Mouse (Mus musculus) liver, embryonic 14.5 days (tissue): ENCODE results near the gene Map3k15. TPM values are rescaled to one million over a fixed set of nuclear protein-coding genes. Genes with fewer than 3 reads are reported as not detected.

Source experiments
- ATAC-seq: fragments of 200-750 bp; cut with Nextera tagmentation; 2 replicates; pipeline ENCODE4 v1.8.0; 2017; ENCODE audit warnings: moderate number of reproducible peaks, mild to moderate bottlenecking, moderate library complexity; ENCODE audit not compliant: insufficient read depth
- DNase-seq, 3 experiments: peaks; one replicate each; pipeline ENCODE4 v3.0.0-alpha.2; 2012 to 2013; ENCODE audit warnings: low read depth in 3 of 3, low spot score in 3 of 3
- H3K27ac ChIP-seq: fragments of 300-500 bp; sonication (generic); 2 replicates; pipeline ENCODE4 v1.5.1; 2014; ENCODE audit warnings: moderate library complexity, mild to moderate bottlenecking, control low read depth, inconsistent platforms
- H3K27me3 ChIP-seq: fragments of 300-500 bp; sonication (generic); 2 replicates; pipeline ENCODE4 v1.6.1; 2014; ENCODE audit warnings: mild to moderate bottlenecking, low read length, moderate library complexity; ENCODE audit not compliant: control insufficient read depth, insufficient read depth
- H3K36me3 ChIP-seq: fragments of 300-500 bp; sonication (generic); replicated peaks from 2 replicates; pipeline ENCODE4 v1.6.1; 2014; ENCODE audit warnings: low read depth; ENCODE audit not compliant: control insufficient read depth, insufficient read depth
- H3K4me1 ChIP-seq, 2 experiments: fragments of 200-500 bp in 1 of 2; fragments of 300-500 bp in 1 of 2; sonication (generic) in 1 of 2; replicated peaks; 2 replicates each; pipeline ENCODE4 v1.6.1; 2012 to 2014; ENCODE audit warnings: antibody characterized with exemption in 1 of 2, inconsistent platforms in 1 of 2, low read length in 1 of 2; ENCODE audit not compliant: control insufficient read depth in 2 of 2, insufficient read depth in 2 of 2
- H3K4me2 ChIP-seq: fragments of 300-500 bp; sonication (generic); 2 replicates; pipeline ENCODE4 v1.6.1; 2014; ENCODE audit warnings: low read depth, mild to moderate bottlenecking, control low read depth, moderate library complexity
- H3K4me3 ChIP-seq, 2 experiments: fragments of 200-500 bp in 1 of 2; fragments of 300-500 bp in 1 of 2; sonication (generic) in 1 of 2; 2 replicates each; pipeline ENCODE4 v1.5.1; 2012 to 2014; ENCODE audit warnings: low read depth in 2 of 2, low read length in 2 of 2, mild to moderate bottlenecking in 2 of 2, control low read depth in 1 of 2, inconsistent platforms in 1 of 2, moderate library complexity in 1 of 2; ENCODE audit not compliant: insufficient read depth in 1 of 2
- H3K9ac ChIP-seq: fragments of 300-500 bp; sonication (generic); replicated peaks from 2 replicates; pipeline ENCODE4 v1.6.1; 2014; ENCODE audit warnings: mild to moderate bottlenecking, control low read depth, moderate library complexity
- H3K9me3 ChIP-seq: fragments of 300-500 bp; sonication (generic); 2 replicates; pipeline ENCODE4 v1.6.1; 2016; ENCODE audit warnings: low read length, mixed read lengths; ENCODE audit not compliant: control insufficient read depth
- CTCF ChIP-seq: IDR thresholded peaks from 2 replicates; pipeline ENCODE4 v1.5.1; 2016; ENCODE audit warnings: antibody characterized with exemption, low read depth, control low read depth
- EP300 ChIP-seq: IDR thresholded peaks from 2 replicates; pipeline ENCODE4 v1.6.1; 2016; ENCODE audit warnings: antibody characterized with exemption, low read depth
- WGBS: fragments of 180-500 bp; shearing (Covaris S2); extraction: QIAGEN DNeasy Blood & Tissue Kit; methylation state at CpG from one replicate; pipeline ENCODE4 v1.1.7; 2014; ENCODE audit not compliant: insufficient replicate concordance; 5-methylcytosine and 5-hydroxymethylcytosine counted together
- polyA plus RNA-seq, 2 experiments: library from polyadenylated mRNA; depleted of rRNA in 1 of 2; stranded (reverse) in 1 of 2; unstranded in 1 of 2; fragments of >200 nt; fragmentation: Nextera tagmentation in 1 of 2; extraction: Ambion mirVana in 1 of 2; gene quantifications; 2 replicates each; pipeline versions ENCODE4 v1.2.1 to v1.2.3; 2012 to 2014

Gene Map3k15
- polyA plus RNA-seq, 2 experiments: 0.13 to 0.45 TPM

DNA sequence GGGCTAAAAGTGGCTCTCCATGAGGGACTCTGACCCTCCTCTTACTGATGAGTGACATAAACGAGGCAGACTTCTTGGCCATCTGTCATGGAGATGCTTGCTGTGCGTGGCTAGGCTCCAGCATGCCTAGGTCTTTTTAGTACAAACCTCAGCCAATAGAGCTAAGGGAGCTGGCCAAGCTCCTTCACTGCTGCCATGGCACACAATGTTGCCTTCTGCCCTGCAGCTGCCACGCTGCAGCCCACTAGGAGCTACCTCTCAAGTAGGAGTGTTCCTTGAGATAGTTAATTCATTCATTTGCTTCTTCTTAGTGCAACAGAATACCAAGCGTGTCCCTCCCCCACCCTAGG, 33.8 kb upstream of the Map3k15 start:
- no peaks in the 10 kb centered on the region for H3K9me3 ChIP-seq
- H3K27me3 ChIP-seq: no peaks in the 10 kb centered on the region
- H3K4me2 ChIP-seq: no peak overlapping the region
- no peak overlapping the region for H3K9ac ChIP-seq
- H3K4me3 ChIP-seq: no peak overlapping the region
- 60% methylated on average over 4 of the region's 4 CpGs for WGBS
- H3K27ac ChIP-seq: no peak overlapping the region
- H3K36me3 ChIP-seq: no peaks in the 10 kb centered on the region
- no peak for ATAC-seq
- TF ChIP-seq EP300 (no peak), CTCF (no peak)
- no peaks in the 10 kb centered on the region for H3K4me1 ChIP-seq
- no peak for DNase-seq

DNA sequence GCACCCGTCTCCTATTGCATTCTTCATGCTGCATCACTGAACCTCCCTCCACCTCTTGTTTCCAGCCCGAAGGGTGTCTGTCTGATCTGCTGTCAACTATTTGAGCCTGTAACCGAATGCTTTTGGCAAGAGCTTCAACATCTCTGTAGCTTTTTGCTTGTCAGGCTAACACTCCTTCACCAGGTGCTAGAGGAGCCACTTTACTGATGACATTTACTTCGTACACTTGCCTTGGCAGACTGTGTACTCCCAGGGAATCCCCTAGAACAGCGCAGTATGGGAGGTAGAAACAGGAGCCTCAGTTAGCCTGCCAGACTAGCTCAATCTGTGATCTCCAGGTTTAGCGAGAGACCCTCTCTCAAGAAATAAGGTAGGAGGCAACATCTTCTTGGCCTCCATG, 32.8 kb upstream of the Map3k15 start:
- DNase-seq (no peak), ATAC-seq (no peak)
- no peak overlapping the region for H3K4me2 ChIP-seq
- no peaks in the 10 kb centered on the region for H3K4me1 ChIP-seq
- H3K36me3 ChIP-seq: no peaks in the 10 kb centered on the region
- H3K4me3 ChIP-seq: no peak overlapping the region
- H3K27me3 ChIP-seq: no peaks in the 10 kb centered on the region
- 64% methylated on average over 6 of the region's 6 CpGs for WGBS
- no peak overlapping the region for H3K27ac ChIP-seq
- H3K9ac ChIP-seq: no peak overlapping the region
- H3K9me3 ChIP-seq: no peaks in the 10 kb centered on the region
- TF ChIP-seq EP300: no peak
- TF ChIP-seq CTCF: no peak

DNA sequence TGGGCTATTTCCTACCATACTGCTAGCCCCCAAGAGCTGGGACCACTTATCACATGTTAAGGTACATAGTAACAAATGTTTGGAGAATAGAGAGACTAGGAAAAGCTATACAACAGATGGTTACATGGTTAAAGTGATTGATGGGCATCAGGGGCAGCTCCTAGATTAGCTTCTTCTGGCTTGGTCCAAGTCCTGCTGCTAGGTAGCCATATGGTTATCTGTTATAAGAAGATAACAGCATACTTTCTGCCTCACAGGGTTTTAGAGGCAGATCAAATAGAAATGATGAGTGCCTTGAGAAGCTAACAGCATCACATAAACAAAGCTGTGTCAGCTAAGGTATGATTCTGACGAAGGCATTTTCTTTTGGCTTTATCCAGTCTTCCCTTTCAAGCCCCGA, 26.8 kb upstream of the Map3k15 start:
- no peak for ATAC-seq
- no peaks in the 10 kb centered on the region for H3K4me1 ChIP-seq
- TF ChIP-seq CTCF (no peak), EP300 (no peak)

DNA sequence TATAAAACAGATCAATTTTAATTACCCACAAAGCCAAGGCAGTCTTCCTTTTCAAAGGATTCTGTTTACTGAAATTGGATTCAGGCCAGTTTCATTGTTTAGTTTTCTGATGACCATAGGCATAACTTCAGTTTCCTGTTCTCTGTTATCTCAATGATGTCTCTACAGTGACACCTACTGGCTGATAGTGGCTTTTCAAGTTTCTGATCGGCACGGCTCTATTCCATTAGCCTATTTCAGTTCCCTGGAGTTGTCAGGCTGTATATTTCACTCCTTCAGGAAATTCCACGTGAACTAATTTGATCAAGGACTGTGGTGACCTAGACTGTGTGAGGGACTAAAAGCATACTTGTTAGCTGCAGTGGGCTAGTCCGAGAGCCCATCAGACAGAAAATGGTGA, 25.0 kb upstream of the Map3k15 start:
- H3K36me3 ChIP-seq: no peaks in the 10 kb centered on the region
- ATAC-seq (no peak), DNase-seq (peak in 2 of 3 experiments; percentile 14 to 16)
- 32% methylated on average over 4 of the region's 4 CpGs for WGBS
- TF ChIP-seq CTCF (peak; percentile 57), EP300 (no peak)
- no peaks in the 10 kb centered on the region for H3K4me1 ChIP-seq
- H3K27me3 ChIP-seq: no peaks in the 10 kb centered on the region
- H3K27ac ChIP-seq: no peak overlapping the region
- no peak overlapping the region for H3K4me3 ChIP-seq
- no peak overlapping the region for H3K9ac ChIP-seq
- no peak overlapping the region for H3K4me2 ChIP-seq
- H3K9me3 ChIP-seq: no peaks in the 10 kb centered on the region

More for the DNA sequence above, 26.8 kb upstream of the Map3k15 start:
- 63% methylated on average over 2 of the region's 2 CpGs for WGBS
- H3K9me3 ChIP-seq: no peaks in the 10 kb centered on the region
- DNase-seq: no peak
- no peak overlapping the region for H3K9ac ChIP-seq
- H3K27me3 ChIP-seq: no peaks in the 10 kb centered on the region
- H3K4me3 ChIP-seq: no peak overlapping the region
- H3K36me3 ChIP-seq: no peaks in the 10 kb centered on the region
- H3K4me2 ChIP-seq: no peak overlapping the region
- H3K27ac ChIP-seq: no peak overlapping the region

DNA sequence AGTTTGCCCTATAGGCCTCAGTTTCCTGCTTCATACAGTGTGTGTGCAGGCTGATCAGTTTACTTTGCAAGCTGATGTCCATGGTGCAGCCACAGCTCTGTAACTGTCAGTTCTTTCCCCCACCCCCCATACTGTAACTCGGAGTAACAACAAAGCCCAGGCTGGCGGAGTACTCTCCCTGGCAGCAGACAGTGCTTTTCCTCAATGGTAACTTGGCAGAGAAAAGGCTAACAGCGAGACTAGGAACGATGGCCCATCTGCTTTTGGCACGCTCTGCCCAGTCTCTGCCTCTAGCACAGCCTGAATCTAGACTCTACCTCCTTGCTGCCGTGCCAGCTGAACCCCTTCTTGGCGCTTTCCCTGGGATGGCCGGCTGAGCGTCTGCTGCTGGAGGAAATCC, 24.3 kb upstream of the Map3k15 start:
- H3K9me3 ChIP-seq: no peaks in the 10 kb centered on the region
- no peaks in the 10 kb centered on the region for H3K4me1 ChIP-seq
- TF ChIP-seq CTCF (no peak), EP300 (no peak)
- H3K9ac ChIP-seq: no peak overlapping the region
- no peaks in the 10 kb centered on the region for H3K27me3 ChIP-seq
- DNase-seq (no peak), ATAC-seq (no peak)
- no peaks in the 10 kb centered on the region for H3K36me3 ChIP-seq
- WGBS: 74% methylated on average over 9 of the region's 9 CpGs
- no peak overlapping the region for H3K4me3 ChIP-seq
- H3K4me2 ChIP-seq: no peak overlapping the region
- no peak overlapping the region for H3K27ac ChIP-seq
